Mouse (Mus musculus) kidney, adult 2 months (tissue): ENCODE measurements around the gene Smox.

ENCODE experiments used
- CTCF ChIP-seq: fragments of 200-500 bp; conservative IDR thresholded peaks from 2 replicates; pipeline ENCODE4 v1.5.1; 2011; ENCODE audit warnings: low read depth, mild to moderate bottlenecking, control low read depth, low read length, moderate library complexity, mixed read lengths; ENCODE audit not compliant: insufficient read depth, insufficient read length
- POLR2A ChIP-seq: fragments of 200-500 bp; IDR thresholded peaks from one replicate; pipeline ENCODE4 v1.6.1; 2011; ENCODE audit warnings: low read depth, low read length, control low read depth

DNA sequence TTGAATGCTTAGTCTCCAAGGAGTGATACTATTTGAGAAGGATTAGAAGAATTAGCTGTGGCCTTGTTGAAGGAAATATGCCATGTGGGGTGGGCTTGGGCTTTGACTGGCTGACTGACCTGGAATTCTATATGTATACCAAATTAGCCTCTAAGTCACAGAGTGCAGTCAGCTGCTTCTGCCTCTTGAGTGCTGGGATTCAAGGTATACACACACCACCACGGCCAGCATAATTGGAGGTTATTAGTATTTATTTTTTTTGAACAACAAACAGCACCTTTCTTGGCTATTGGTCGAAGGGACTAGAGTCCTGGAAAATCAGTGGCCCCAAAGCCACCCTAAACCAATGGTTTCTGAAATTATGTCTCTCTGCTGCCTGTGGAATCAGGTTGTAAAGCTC lies 24.6 kb upstream of the Smox start:
- no peak for TF ChIP-seq CTCF
- no peak for TF ChIP-seq POLR2A
